Mouse (Mus musculus): Measurements from ENCODE around the gene Pparg. TPM values are rescaled to one million over a fixed set of nuclear protein-coding genes. Genes with fewer than 3 reads are reported as not detected.

The Pparg gene
- total RNA-seq (2014; fragmentation: Nextera tagmentation) (not detected in 2 replicates), total RNA-seq (2017) (not detected in 2 replicates)

- peak; percentile 72 for ATAC-seq (replicated peaks; ENCODE audit: low FRiP score, low TSS enrichment, poor library complexity, severe bottlenecking)
These were observed at the start of gene Pparg for GRCm38 (mm10) chr6:115360776-115361605. Gene Pparg, plus strand, starts transcription at chr6:115360951.

GRCm38 (mm10) chr6:115312780-115313179, 48.0 kb upstream of the Pparg start:
- ATAC-seq (replicated peaks; ENCODE audit: low FRiP score, low TSS enrichment, poor library complexity, severe bottlenecking): no peak

GRCm38 (mm10) chr6:115313235-115313738, 47.5 kb upstream of the Pparg start:
- ATAC-seq (replicated peaks; ENCODE audit: low FRiP score, low TSS enrichment, poor library complexity, severe bottlenecking): no peak

- ATAC-seq (replicated peaks; ENCODE audit: low FRiP score, low TSS enrichment, poor library complexity, severe bottlenecking): no peak
These were observed 46.8 kb upstream of the Pparg start for GRCm38 (mm10) chr6:115313910-115314309.

- no peak for ATAC-seq (replicated peaks; ENCODE audit: low FRiP score, low TSS enrichment, poor library complexity, severe bottlenecking)
These were observed 45.0 kb upstream of the Pparg start for GRCm38 (mm10) chr6:115315770-115316169.

- ATAC-seq (replicated peaks; ENCODE audit: low FRiP score, low TSS enrichment, poor library complexity, severe bottlenecking): no peak
These were observed 43.9 kb upstream of the Pparg start for GRCm38 (mm10) chr6:115316811-115317221.

GRCm38 (mm10) chr6:115318811-115319210, 41.9 kb upstream of the Pparg start:
- ATAC-seq (replicated peaks; ENCODE audit: low FRiP score, low TSS enrichment, poor library complexity, severe bottlenecking): no peak

GRCm38 (mm10) chr6:115319686-115320085, 41.1 kb upstream of the Pparg start:
- ATAC-seq (replicated peaks; ENCODE audit: low FRiP score, low TSS enrichment, poor library complexity, severe bottlenecking): no peak

GRCm38 (mm10) chr6:115320927-115321714, 39.6 kb upstream of the Pparg start:
- ATAC-seq (replicated peaks; ENCODE audit: low FRiP score, low TSS enrichment, poor library complexity, severe bottlenecking): no peak

- ATAC-seq (replicated peaks; ENCODE audit: low FRiP score, low TSS enrichment, poor library complexity, severe bottlenecking): no peak
These were observed 38.8 kb upstream of the Pparg start for GRCm38 (mm10) chr6:115321883-115322351.

DNA sequence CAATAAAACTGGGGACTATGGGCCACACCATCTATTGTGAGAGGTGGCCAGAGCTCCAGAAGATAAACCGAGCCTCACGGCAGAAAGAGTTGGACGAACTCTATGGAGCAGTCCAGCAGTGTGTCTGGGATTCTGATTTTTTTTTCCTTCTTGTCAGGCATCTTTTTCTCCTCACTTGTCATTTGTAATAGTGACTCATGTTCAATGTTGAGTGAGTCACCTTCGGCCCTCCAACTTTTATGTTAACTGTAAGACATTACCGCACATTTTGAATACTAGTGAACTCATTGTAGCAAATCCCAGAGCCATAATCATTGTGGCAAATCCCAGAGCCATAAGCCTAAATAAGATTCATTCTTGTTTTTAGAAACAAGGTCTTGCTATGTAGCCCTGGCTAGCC, 37.8 kb upstream of the Pparg start:
- no peak for ATAC-seq (replicated peaks; ENCODE audit: low FRiP score, low TSS enrichment, poor library complexity, severe bottlenecking)

GRCm38 (mm10) chr6:115330964-115331363, 29.8 kb upstream of the Pparg start:
- no peak for ATAC-seq (replicated peaks; ENCODE audit: low FRiP score, low TSS enrichment, poor library complexity, severe bottlenecking)

DNA sequence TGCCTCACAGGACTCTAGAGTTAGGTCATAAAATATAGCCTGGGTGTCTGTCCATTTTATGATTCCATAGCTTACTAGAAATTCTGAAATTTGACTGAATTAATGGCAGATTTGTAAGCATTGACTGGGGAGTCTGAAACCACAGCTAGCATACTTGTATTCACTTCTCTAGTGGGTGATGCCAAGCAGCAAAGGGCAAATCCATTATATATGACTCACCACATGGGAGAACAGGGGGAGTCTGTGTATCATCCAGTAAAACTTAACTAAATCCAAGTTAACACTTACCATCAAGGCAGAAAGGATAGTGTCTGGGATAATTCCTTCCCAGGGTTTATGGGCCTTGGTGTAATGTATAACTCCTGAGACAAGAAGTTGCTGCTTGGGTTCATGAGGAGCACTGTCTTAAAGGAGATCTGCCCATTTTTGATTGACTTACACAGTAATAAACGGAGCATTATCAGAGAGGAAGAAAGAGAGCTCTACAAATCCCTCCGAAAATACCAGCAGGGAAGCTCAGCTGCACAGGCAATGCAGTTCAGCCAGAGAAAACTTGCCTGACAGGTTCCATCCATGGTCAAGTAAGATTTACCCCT, 27.6 kb upstream of the Pparg start:
- ATAC-seq (replicated peaks; ENCODE audit: low FRiP score, low TSS enrichment, poor library complexity, severe bottlenecking): no peak

DNA sequence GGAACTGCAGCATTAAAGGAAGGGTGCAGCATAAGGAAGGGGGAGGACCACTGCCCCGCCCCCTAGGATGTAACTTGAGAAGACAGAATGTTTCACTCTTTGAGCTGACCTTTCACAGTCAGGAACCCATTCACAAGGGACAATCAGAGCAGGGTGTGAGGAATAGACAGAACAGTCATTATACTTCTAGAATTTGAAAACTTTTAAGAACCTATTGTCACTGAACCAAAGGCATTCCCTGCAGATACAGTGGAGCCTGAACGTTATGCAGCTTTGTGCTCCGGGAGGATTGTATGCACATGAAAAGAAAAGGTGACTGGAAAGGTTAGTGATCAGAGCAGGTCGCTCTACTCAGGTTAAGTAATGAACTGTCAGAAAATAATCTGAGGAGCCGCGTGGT, 25.2 kb upstream of the Pparg start:
- ATAC-seq (replicated peaks; ENCODE audit: low FRiP score, low TSS enrichment, poor library complexity, severe bottlenecking): no peak

GRCm38 (mm10) chr6:115340084-115340483, 20.7 kb upstream of the Pparg start:
- no peak for ATAC-seq (replicated peaks; ENCODE audit: low FRiP score, low TSS enrichment, poor library complexity, severe bottlenecking)

- ATAC-seq (replicated peaks; ENCODE audit: low FRiP score, low TSS enrichment, poor library complexity, severe bottlenecking): no peak
These were observed 17.7 kb upstream of the Pparg start for GRCm38 (mm10) chr6:115343096-115343495.

GRCm38 (mm10) chr6:115343570-115343969, 17.2 kb upstream of the Pparg start:
- ATAC-seq (replicated peaks; ENCODE audit: low FRiP score, low TSS enrichment, poor library complexity, severe bottlenecking): no peak

- no peak for ATAC-seq (replicated peaks; ENCODE audit: low FRiP score, low TSS enrichment, poor library complexity, severe bottlenecking)
These were observed 16.6 kb upstream of the Pparg start for GRCm38 (mm10) chr6:115344101-115344500.

DNA sequence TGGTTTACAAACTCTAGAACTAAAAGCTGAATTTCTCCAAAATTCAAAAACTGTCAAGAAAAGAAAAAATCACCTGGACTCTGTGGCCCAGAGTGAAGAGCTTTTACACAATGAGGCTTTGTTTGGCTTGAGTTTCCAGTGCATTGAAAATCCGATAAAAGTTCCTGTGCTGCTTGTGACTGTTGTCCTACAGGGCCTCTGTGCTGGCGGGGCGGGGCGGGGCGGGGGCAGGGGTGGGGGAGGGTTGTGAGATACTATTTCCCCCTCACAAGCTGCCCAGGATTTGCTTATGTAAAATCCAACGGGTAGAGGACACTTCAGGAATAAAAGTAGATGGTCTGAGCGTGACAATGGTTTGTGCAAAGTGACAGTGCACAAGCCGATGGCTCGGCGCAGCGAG, 16.2 kb upstream of the Pparg start:
- ATAC-seq (replicated peaks; ENCODE audit: low FRiP score, low TSS enrichment, poor library complexity, severe bottlenecking): no peak

- ATAC-seq (replicated peaks; ENCODE audit: low FRiP score, low TSS enrichment, poor library complexity, severe bottlenecking): no peak
These were observed 15.7 kb upstream of the Pparg start for GRCm38 (mm10) chr6:115345013-115345412.
